Mouse (Mus musculus): ENCODE data around the gene Tsc1.

GRCm38 (mm10) chr2:28621111-28621510 lies 19.9 kb upstream of the Tsc1 start:
- TF ChIP-seq CTCF (IDR thresholded peaks at IDR 0.05; ENCODE audit: low read depth) (no peak), EP300 (IDR thresholded peaks at IDR 0.05; ENCODE audit: low read depth) (no peak)

Measured in liver, postnatal 0 days (tissue).